Mouse (Mus musculus) small intestine, adult 2 months (tissue): ENCODE results near the gene Dennd1b. TPM values are rescaled to one million over a fixed set of nuclear protein-coding genes. Genes with fewer than 3 reads are reported as not detected.

ENCODE experiments used
- H3K27ac ChIP-seq: fragments of 200-500 bp; 2 replicates; pipeline ENCODE4 v1.5.1; 2012; ENCODE audit warnings: low read depth, low read length, control low read depth, inconsistent platforms; ENCODE audit not compliant: insufficient read depth
- H3K27me3 ChIP-seq: fragments of 200-500 bp; 2 replicates; pipeline ENCODE4 v1.6.1; 2012; ENCODE audit warnings: mild to moderate bottlenecking, moderate library complexity, low read length, inconsistent platforms; ENCODE audit not compliant: control insufficient read depth, insufficient read depth
- H3K36me3 ChIP-seq: fragments of 200-500 bp; 2 replicates; pipeline ENCODE4 v1.6.1; 2012; ENCODE audit warnings: mild to moderate bottlenecking, low read length, control low read depth, inconsistent platforms; ENCODE audit not compliant: control insufficient read depth, insufficient read depth
- H3K4me1 ChIP-seq: fragments of 200-500 bp; 2 replicates; pipeline ENCODE4 v1.6.1; 2012; ENCODE audit warnings: low read length, inconsistent platforms, mixed read lengths; ENCODE audit not compliant: control insufficient read depth, insufficient read depth, insufficient read length
- H3K4me3 ChIP-seq: fragments of 200-500 bp; 2 replicates; pipeline ENCODE4 v1.5.1; 2012; ENCODE audit warnings: low read depth, mild to moderate bottlenecking, control low read depth, inconsistent platforms, low read length, moderate library complexity
- CTCF ChIP-seq: fragments of 200-500 bp; IDR thresholded peaks from 2 replicates; pipeline ENCODE4 v1.5.1; 2012; ENCODE audit warnings: low read depth, mild to moderate bottlenecking, control low read depth, inconsistent platforms, low read length, moderate library complexity, mixed read lengths; ENCODE audit not compliant: insufficient replicate concordance, insufficient read length; ENCODE audit errors: extremely low read depth
- POLR2A ChIP-seq: fragments of 200-500 bp; IDR thresholded peaks from 2 replicates; pipeline ENCODE4 v1.6.1; 2012; ENCODE audit warnings: low read depth, mild to moderate bottlenecking, control low read depth, inconsistent platforms, low read length, moderate library complexity
- WGBS: fragments of 180-500 bp; shearing (Covaris S2); methylation state at CpG from one replicate; pipeline ENCODE4 v1.1.7; 2018; 5-methylcytosine and 5-hydroxymethylcytosine counted together
- polyA plus RNA-seq: library from polyadenylated mRNA; depleted of rRNA; stranded (reverse); fragments of >200 nt; gene quantifications from 2 replicates; pipeline ENCODE4 v1.2.3, GENCODE M21; 2012; rRNA removed

Dennd1b gene
- polyA plus RNA-seq, 1 experiment = 13.6 TPM

- Histone ChIP-seq H3K4me3 (no peak overlapping the region), H3K4me1 (no peaks in the 10 kb centered on the region), H3K36me3 (no peaks in the 10 kb centered on the region), H3K27me3 (no peaks in the 10 kb centered on the region), H3K27ac (no peak overlapping the region)
- WGBS = 61% methylated on average over 4 of the region's 4 CpGs
- TF ChIP-seq POLR2A (no peak), CTCF (no peak)
Observed at GRCm38 (mm10) chr1:139210505-139210904, 247.3 kb downstream of the Dennd1b start.

- WGBS = 79% methylated on average over 8 of the region's 8 CpGs
- Histone ChIP-seq H3K27me3 (no peaks in the 10 kb centered on the region), H3K27ac (no peak overlapping the region), H3K4me1 (no peaks in the 10 kb centered on the region), H3K36me3 (no peaks in the 10 kb centered on the region), H3K4me3 (no peak overlapping the region)
- TF ChIP-seq CTCF = no peak
- TF ChIP-seq POLR2A = no peak
Observed at GRCm38 (mm10) chr1:139215311-139215710, 252.1 kb downstream of the Dennd1b start.

- Histone ChIP-seq H3K27ac (no peak overlapping the region), H3K4me3 (no peak overlapping the region), H3K36me3 (no peaks in the 10 kb centered on the region), H3K4me1 (no peaks in the 10 kb centered on the region), H3K27me3 (no peaks in the 10 kb centered on the region)
- TF ChIP-seq CTCF (no peak), POLR2A (no peak)
- 75% methylated on average over 4 of the region's 4 CpGs for WGBS
Observed at GRCm38 (mm10) chr1:139223804-139224203, 260.6 kb downstream of the Dennd1b start.

GRCm38 (mm10) chr1:139224309-139224949 is 261.2 kb downstream of the Dennd1b start:
- Histone ChIP-seq H3K4me1 (no peaks in the 10 kb centered on the region), H3K36me3 (no peaks in the 10 kb centered on the region), H3K27me3 (no peaks in the 10 kb centered on the region), H3K27ac (no peak overlapping the region), H3K4me3 (no peak overlapping the region)
- WGBS = 70% methylated on average over 6 of the region's 6 CpGs
- TF ChIP-seq POLR2A = no peak
- TF ChIP-seq CTCF = no peak

Other genes with a start within 250 kb of the Dennd1b start
- not detected in 2 replicates for gene Lhx9, start 114.9 kb upstream of the Dennd1b start, polyA plus RNA-seq
- 12.4 and 14.6 TPM in 2 replicates for gene 2310009B15Rik, start 106.6 kb upstream of the Dennd1b start, polyA plus RNA-seq